Mouse (Mus musculus) telencephalon, adult 2 months (tissue): ENCODE results near the gene C2cd2l.
"Not testable (repeated sequence)": the region's sequence is repeated elsewhere in the genome, so short reads cannot be mapped to it uniquely, and the experiment has no call there.

ENCODE experiments used
- DNase-seq: peaks from one replicate; pipeline ENCODE4 v3.0.0-alpha.2; 2011; ENCODE audit warnings: low read depth, low spot score

Gene C2cd2l

DNA sequence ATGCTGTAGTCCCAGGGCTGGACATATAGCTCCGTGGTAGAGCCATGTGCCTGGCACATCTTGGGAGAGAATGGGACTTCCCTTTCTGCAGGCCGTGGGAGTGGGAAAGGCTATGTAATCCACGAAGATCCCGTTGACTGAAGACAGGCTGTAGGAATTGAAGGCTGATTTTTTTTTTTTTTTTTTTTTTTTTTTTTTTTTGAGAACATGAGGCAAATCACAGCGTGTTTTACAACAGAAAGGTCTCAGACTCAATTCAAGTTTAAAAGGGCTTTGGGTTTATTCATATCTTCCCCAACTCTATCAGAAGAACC, 16.0 kb upstream of the C2cd2l start:
- no peak for DNase-seq

DNA sequence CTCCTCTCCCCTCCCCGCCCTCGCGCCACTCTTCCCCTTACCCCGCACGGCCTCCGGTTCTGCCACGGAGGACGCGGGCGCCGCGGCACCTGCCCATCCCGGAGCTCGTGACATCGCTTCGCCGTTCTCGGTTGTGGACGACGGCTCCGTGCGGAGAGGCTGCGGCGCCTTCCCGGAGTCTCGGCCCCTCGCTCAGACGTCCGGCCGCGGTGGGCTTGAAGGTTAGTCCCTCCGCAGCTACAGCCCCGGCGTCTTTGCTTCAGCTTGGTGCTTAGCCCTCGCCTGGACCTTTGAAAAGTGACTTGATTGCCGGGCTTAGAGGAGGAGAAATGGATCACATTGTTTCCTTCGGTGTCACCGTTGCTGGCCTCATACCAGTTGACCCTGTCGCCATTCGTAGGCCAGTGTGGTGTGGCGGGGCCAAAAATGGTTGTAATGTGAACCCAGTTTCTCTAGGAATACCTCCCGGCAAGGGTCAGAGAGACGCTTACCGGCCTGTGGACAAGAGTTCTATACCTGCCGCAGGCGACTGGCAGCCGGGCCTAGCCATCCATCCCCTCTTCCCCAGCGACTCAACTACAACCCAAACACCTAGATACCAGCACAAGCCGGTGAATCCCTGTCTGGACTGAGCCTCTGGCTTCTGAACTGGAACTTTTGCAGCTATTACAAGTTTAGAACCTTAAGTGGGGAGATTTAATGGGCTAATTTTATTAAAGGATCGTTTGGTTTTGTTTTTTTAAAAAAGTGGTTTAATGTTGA, 15.4 kb upstream of the C2cd2l start:
- no peak for DNase-seq

DNA sequence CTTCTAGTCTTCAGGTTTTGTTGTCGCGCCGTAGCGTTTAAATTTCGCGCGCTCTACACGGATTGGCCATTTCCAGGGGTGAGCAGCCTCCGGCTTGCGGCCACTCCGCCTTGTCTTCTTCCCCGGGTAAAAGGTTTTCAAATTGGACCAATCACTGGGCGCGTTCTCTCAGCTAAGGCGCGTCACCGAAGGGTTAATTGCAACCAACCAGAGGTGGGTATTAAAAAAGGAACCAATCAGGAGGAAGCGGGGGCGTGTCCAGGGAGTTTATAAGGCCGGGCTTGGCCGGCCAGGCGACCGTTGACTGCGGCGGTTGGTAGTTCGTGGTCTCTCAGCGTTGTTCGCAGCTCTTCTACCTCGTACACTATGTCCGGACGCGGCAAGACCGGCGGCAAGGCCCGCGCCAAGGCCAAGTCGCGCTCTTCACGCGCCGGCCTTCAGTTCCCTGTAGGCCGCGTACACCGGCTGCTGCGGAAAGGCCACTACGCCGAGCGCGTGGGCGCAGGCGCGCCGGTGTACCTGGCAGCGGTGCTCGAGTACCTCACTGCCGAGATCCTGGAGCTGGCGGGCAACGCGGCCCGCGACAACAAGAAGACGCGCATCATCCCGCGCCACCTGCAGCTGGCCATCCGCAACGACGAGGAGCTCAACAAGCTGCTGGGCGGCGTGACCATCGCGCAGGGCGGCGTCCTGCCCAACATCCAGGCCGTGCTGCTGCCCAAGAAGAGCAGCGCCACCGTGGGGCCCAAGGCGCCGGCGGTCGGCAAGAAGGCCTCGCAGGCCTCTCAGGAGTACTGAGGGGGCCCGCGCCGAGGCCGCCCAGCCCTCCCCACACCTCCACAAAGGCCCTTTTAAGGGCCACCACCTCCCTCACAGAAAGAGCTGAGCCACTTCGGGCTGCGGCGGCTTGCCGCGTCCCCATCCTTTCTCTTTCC, 14.6 kb upstream of the C2cd2l start, which contains the start of gene H2afx:
H2afx (plus strand) TSS at position 299 of the 935 bp plus-strand sequence.
- DNase-seq: peak; percentile 100

DNA sequence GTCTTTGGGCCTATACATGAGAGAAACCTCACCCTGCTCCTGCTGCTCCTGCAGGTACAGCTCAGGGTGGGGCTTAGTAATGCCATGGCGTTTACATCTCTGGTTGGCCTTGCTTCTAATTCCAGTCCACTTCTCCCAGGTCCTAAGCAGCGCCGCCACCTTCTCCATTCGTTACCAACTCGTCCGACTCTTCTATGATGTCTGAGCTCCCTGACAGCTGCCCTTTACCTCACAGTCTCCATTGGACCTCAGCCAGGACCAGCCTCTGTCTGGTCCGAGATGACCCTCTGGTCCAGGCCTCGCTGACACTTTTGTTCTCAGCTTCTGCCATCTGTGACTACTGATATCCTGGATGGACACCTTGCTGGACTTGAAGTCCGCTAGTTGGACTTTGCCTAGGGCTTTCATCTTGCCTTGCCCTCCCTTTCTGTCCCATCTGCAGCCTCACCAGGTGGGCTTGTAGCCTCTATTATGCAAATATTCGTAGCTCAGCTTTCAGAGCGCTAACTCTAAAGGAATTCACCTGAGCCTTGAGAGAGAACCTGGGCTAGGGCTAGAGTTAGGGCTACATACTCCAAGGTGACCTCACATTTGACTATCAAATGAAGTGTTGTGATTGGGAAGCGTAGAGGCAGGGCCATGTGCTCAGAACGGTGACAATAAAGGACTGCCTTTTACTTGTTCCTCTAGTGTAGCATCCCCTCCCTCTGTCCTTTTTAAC, 13.0 kb upstream of the C2cd2l start:
- DNase-seq: no peak

DNA sequence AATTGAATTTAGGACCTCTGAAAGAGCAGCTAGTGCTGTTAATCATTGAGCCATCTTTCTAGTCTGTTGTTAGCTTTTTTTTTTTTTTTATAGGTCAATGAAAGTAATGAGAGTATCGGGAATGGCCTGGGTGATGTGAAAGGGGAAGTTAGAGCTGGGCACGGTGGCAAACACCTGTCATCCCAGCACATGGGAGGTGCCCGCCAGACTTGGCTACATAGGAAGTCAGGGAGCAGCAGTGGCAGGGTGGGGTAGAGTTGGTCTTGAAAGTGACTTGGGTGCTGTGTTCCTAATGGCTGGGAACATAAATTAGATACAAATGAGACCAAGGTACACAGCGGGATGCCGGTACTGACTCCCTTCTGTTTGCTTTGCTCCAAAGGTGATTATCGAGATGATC, 10.7 kb upstream of the C2cd2l start:
- no peak for DNase-seq

DNA sequence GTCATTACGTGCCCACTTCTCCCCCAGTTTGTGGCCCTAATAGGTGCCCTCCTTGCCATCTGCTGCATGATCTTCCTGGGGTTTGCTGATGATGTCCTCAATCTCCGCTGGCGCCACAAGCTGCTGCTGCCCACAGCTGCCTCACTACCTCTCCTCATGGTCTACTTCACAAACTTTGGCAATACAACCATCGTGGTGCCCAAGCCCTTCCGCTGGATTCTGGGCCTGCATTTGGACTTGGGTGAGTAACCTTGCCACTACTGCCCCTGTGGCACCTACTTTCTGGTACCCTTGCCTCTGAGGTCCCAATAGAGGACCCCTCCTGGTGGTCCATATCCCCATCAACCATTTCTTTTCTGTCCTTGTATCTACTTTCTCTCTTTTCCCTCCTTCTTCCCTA, 7.8 kb upstream of the C2cd2l start:
- no peak for DNase-seq

DNA sequence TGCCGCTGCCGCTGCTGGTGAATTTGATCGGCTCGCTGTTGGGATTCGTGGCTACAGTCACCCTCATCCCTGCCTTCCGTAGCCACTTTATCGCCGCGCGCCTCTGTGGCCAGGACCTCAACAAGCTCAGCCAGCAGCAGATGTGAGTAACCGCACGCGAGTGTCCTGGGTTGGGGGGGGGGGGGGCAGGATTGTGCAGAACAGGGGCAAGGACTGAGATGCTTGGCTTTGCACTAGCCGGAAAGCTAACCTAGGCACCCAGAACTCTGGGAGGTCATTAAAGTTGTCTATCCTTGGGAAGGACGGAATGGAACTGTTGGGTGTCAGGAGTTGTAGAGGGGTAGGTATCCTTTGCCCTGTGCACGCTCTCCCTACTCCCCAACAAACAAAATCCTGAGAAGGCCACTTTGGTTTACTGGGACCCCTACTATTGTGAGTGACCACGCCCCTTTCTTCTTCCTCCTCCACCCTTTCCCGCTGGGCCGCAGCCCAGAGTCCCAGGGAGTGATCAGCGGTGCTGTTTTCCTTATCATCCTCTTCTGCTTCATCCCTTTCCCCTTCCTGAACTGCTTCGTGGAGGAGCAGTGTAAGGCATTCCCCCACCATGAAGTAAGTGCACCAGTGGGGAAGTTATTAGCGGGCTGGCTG, 7.1 kb upstream of the C2cd2l start:
- DNase-seq: no peak

DNA sequence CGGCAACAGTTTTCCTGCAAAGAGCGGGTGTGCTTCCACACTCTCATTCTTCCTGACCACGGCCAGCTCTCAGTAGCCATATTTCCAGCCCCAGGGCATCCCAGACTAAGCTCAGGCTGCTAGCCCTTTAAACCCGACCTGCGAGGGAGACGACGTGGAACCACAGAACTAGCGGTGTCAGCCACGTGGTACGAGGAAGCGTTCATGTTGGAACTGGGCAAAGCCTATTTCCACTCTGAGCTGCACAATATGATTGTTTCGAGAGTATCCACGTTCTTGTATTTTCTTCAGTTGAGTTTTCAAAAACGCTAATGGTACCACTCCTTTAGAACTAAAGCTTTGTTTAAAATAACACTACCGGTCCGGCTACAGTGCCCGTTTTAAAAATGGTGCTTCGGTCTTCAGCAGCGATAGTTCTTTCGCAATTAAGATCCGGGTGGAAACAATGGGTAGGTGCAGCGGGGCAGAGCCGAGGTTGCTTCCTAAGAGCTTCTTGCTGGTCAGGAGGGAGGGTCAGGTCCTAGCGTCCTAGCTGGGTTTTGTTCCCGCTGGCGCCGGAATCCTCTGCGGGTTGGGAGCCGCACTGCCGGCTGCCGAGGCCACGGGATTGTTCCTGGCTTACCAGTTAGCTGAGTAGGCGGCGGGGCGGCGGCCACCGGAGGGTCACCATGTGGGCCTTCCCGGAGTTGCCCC, 6.4 kb upstream of the C2cd2l start:
- peak; percentile 96 for DNase-seq

DNA sequence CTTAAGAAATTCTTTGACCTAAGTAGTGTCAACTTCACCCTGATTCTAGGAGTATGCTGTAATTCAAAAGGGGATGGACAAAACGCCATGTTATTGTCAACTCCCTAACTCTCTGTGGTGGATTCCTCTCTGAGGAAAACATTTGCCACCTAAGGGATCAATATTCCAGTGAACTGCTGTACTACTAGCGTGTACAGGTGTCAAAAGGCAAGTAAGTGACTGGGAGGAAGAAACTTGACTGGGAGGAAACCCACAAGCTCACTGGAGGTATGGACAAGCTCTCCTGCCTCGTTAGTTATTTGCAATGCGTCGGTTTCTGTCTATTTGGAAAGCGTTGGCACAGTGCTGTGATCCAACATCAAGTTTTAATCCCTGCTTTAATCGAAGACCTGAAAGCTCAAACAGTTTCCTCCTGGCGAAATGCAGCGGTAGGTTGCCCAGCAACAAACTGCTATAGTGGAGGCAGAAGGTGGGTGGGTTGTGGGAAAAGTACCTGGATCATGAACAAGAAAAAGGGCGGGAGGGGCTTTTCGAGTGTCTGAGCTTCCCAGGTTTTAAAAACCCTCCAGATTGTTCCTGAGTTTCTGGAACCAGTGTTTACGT, 5.8 kb upstream of the C2cd2l start, which contains the start of gene Dpagt1:
Dpagt1 (plus strand) TSS at position 252 of the 603 bp plus-strand sequence.
- DNase-seq: peak; percentile 83

DNA sequence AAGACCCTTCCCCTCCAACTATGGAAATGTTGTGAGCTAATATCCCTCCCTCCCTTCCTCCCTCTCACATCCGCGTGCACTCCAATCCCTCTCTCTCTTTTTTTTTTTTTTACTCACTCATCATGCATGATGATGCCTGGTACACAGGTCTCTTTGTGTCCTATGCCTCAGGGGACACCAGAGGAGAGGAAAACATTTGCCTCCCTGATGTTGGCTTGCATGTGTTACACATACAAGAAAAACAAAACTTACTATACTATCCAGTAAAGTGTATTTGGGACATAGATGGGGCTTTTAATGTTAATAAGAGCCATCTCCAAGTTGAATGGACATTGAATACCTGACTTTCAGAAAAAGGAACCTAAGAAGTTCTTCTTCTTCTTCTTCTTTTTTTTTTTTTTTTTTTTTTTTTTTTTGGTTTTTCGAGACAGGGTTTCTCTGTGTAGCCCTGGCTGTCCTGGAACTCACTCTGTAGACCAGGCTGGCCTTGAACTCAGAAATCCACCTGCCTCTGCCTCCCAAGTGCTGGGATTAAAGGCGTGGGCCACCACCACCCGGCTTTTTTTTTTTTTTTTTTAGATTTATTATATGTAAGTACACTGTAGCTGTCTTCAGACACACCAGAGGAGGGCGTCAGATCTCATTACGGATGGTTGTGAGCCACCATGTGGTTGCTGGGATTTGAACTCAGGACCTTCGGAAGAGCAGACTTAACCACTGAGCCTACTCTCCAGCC, 5.1 kb upstream of the C2cd2l start:
- DNase-seq: not testable (repeated sequence)

DNA sequence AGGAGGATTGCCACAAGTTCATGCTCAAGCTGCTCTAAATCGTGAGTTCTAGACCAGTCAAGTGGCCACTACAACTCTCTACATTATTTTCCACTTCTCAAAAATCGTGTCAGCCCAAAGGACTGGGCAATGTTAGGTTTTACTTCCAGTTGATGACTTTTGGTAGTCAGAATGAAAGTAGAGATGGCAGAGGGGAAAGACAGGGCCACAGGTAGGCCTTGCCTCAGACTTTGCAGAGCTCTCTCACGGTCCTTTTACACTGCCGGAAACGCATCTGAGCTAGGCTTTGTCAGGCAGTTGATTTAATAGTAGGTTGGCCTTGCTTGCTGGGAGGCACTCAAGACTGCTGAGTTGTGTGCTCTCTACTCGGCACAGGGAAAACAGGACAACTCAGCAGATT, 4.1 kb upstream of the C2cd2l start:
- no peak for DNase-seq

DNA sequence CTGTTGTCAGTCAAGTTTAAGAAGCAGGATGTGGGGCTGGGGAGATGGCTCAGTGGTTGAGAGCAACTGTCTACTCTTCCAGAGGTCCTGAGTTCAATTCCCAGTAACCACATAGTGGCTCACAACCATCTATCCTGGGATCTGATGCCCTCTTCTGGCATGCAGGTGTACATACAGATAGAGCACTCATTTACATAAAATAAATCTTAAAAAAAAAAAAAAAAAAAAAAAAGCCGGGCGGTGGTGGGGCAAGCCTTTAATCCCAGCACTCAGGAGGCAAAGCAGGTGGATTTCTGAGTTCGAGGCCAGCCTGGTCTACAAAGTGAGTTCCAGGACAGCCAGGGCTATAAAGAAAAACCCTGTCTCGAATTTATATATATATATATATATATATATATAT, 3.6 kb upstream of the C2cd2l start:
- DNase-seq: not testable (repeated sequence)

DNA sequence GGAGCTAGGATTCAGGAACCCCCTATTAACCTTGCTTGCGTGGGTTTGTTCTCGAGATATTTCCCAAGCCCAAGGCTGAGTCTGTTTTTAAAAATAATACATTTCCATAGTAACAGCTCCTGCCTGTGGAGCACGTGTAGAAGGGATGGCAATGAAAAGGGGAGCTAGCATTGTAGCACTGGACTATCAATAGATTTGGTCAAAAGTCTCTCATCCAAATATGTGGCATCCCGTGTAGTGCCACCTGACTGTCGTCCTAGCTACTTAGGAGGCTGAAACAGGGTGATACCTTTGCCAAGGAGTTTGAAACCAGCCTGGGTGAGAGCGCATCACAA, 681 bp upstream of the C2cd2l start:
- DNase-seq: peak; percentile 80

DNA sequence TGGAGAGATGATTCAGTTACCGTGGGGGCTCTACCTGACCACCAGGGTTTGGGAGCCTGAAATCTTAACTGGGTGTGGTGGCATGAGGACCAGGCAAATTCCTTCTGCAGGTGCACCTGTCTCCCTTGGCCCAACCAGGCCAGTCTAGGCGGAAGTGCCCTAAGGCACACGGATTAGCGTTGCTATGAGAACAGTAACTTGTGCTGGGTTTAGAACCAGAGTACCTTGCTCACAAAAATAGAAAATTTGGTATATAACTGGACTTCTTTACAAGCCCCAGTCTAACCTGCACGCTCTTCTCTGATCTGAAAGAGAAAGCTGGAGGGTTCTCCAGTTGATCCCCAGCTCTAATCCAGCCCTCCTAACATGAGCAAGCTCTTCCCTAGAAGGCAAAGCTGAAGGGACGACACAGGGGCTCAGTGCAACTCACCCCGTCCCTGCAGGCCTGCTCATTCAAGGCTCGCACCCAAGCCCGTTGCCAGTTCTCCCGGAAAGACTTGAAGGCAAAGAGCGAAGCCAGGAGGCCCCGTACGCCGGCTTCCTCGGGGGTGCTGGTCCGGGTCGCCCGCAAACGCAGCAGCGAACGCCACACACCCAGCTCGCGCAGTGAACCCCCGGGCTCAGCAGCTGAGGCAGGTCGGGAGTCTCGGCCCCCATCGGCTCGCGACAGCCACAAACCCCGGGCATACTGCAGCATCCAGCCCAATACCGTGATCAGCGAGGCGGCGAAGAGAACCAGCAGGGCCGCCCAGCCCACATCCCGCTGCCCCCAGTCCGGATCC, 789 bp downstream of the C2cd2l start:
- no peak for DNase-seq

DNA sequence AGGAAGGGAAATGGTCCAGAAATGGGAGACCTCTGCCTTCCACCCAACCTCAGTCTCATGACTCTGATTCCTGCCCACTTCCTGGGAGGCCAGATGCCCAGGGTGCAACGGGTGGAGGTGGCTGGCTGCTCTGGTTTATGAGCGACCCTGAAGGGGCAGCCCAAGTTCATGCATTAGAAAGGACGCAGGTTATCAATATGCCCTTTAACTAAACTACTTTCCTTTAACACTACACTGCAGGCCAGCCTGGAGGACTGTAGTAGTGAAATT, 1.3 kb downstream of the C2cd2l start:
- no peak for DNase-seq

DNA sequence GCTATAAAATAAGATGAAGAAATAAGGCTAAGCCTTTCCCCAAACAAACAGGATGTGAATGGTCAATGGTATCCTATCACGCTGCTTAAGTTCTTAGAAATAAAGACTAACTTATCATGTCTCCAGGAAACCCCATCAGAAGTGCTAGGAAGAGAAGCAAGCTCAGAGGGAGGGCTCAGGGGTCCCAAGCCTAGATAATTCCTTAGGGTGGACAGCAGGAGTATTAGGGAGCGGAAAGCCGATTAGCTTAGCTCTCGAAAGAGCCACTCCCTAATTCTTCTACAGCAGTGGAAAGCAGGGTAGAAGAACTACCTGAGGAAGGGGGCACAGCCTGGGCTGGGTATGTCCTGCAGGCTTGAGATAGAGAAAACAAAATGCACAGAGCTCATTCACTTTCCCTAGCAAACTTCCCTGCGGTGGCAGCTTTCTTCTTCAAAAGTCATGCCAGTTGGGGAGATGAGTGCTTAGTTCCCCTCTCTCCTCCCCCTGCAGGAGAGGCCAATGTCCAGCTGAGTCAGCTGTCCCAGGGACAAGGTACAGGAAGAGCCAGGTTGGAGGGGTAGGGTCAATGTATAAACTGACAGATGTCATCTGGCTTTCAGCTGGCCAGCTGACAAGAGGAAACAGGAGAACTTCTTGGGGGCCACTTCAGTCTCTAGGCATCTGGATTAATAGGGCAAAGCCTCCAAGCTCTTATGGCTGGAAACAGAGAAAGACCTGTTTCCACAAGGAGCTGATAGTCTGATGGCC, 1.8 kb downstream of the C2cd2l start:
- no peak for DNase-seq

DNA sequence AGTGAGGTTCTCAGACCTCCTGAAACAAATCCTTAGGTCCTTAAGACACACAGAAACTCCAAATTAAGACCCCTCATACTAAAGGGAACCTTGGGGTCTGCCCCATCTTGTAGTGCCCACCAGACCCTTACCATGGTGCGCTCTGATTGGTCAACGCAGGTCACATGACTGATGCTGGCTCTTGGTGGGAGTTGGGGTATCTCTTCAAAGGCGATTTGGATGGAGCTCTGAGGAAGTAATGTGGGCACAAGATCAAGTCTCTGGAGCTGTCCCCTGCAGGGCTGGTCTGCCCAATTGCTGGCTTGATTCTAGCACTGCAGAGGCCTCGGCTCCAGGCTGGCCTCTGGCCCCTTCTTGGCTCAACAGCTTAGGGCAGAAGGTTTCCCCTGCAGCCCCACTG, 2.6 kb downstream of the C2cd2l start:
- DNase-seq: no peak

DNA sequence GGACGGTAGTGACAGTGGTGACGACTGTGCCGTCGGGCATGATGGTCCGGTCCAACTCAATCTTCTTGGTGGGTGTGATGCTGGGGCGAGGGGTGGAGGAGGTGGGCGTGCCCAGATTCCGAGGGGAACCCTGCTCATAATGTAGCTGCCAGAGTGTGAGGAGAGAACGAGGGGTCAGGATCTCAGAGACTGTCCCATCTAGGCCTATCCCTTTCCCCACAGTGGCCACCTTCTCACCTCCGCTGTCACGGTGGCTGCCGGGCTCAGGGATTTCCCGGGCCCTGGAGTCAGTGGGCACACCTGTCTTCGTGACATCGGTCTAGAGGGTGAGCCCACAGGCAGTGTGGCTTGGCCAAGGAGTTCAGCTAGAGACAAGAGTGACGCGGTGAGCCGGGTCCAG, 5.2 kb downstream of the C2cd2l start:
- DNase-seq: no peak

DNA sequence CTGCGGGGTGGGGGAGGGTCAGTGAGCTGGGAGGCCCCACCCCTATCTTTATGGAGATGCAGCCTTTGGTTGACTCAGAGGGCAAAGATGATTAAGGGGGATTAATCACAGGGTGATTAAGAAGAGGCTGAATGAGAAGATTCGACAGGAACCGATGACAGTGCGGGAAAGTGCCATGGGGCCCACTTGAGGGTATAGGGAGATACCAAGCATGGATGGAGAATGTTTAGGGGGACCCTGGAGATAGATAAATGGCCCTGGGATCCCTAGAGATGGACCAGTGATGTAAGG, 5.9 kb downstream of the C2cd2l start:
- DNase-seq: no peak
